In genomic region chr5:27651879-27652814, GRCm38 (mm10) we compare ENCODE assay signal across 8 mouse cellular contexts.
DNase-seq lines count a peak whose midpoint lies in the region; ATAC-seq and TF ChIP-seq lines count a peak whose summit lies in the region.

No protein-coding gene starts in this region.

- WGBS in embryonic facial prominence, embryonic 14.5 days = 60% methylated on average over 8 of the region's 8 CpGs
- WGBS in limb, embryonic 13.5 days = 55% methylated on average over 8 of the region's 8 CpGs
- 54% methylated on average over 8 of the region's 8 CpGs for WGBS in neural tube, embryonic 11.5 days

- ATAC-seq in embryonic facial prominence, embryonic 14.5 days (ENCODE audit: low read depth) = no peak
- 0 out of 2 replicates have a peak, but pooled peaks have one; percentile 11 for ATAC-seq in limb, embryonic 13.5 days (ENCODE audit: low FRiP score, low read depth)
- ATAC-seq in neural tube, embryonic 11.5 days (ENCODE audit: insufficient read depth, low FRiP score, low TSS enrichment) = no peak

- no peaks in the 10 kb centered on the region for H3K36me3 ChIP-seq in embryonic facial prominence, embryonic 14.5 days (ENCODE audit: control insufficient read depth, insufficient read depth, low read length)
- no peaks in the 10 kb centered on the region for H3K36me3 ChIP-seq in limb, embryonic 13.5 days
- H3K36me3 ChIP-seq in neural tube, embryonic 11.5 days (ENCODE audit: control insufficient read depth, insufficient read depth, low read length) = no peaks in the 10 kb centered on the region

- H3K4me2 ChIP-seq in embryonic facial prominence, embryonic 14.5 days (ENCODE audit: low read depth, low read length) = no peak overlapping the region
- no peak overlapping the region for H3K4me2 ChIP-seq in limb, embryonic 13.5 days (replicated peaks)
- H3K4me2 ChIP-seq in neural tube, embryonic 11.5 days (ENCODE audit: low read depth) = no peak overlapping the region

- no peaks in the 10 kb centered on the region for H3K27me3 ChIP-seq in embryonic facial prominence, embryonic 14.5 days (replicated peaks; ENCODE audit: control insufficient read depth, insufficient read depth, low read length)
- no peaks in the 10 kb centered on the region for H3K27me3 ChIP-seq in limb, embryonic 13.5 days
- H3K27me3 ChIP-seq in neural tube, embryonic 11.5 days (ENCODE audit: control insufficient read depth, insufficient read depth, low read length) = no peaks in the 10 kb centered on the region

- H3K9me3 ChIP-seq in embryonic facial prominence, embryonic 14.5 days (ENCODE audit: control insufficient read depth, low read length) = no peaks in the 10 kb centered on the region
- H3K9me3 ChIP-seq in limb, embryonic 13.5 days = no peaks in the 10 kb centered on the region; the same call in 1 of the 2 replicates
- H3K9me3 ChIP-seq in neural tube, embryonic 11.5 days (ENCODE audit: control insufficient read depth, low read length) = no peaks in the 10 kb centered on the region

- no peak overlapping the region for H3K4me3 ChIP-seq in gastrocnemius, adult 2 months
- no peak overlapping the region for H3K4me3 ChIP-seq in embryonic facial prominence, embryonic 14.5 days (ENCODE audit: low read depth, low read length)
- H3K4me3 ChIP-seq in limb, embryonic 13.5 days = no peak overlapping the region
- no peak overlapping the region for H3K4me3 ChIP-seq in neural tube, embryonic 11.5 days (ENCODE audit: low read depth, low read length)

- no peak overlapping the region for H3K9ac ChIP-seq in embryonic facial prominence, embryonic 14.5 days (ENCODE audit: low read depth, low read length)
- H3K9ac ChIP-seq in limb, embryonic 13.5 days = no peak overlapping the region
- no peak overlapping the region for H3K9ac ChIP-seq in neural tube, embryonic 11.5 days (ENCODE audit: low read length)

- peak; percentile 63 for TF ChIP-seq CTCF in gastrocnemius, adult 2 months (IDR thresholded peaks at IDR 0.05)

- intact Hi-C loops in gastrocnemius, adult 2 months (cut with DNase I) = no loop called here

- H3K27ac ChIP-seq in gastrocnemius, adult 2 months = no peak overlapping the region
- no peak overlapping the region for H3K27ac ChIP-seq in embryonic facial prominence, embryonic 14.5 days (replicated peaks; ENCODE audit: low read depth, low read length)
- H3K27ac ChIP-seq in limb, embryonic 13.5 days = no peak overlapping the region
- H3K27ac ChIP-seq in neural tube, embryonic 11.5 days (ENCODE audit: low read depth, low read length) = no peak overlapping the region

- no peaks in the 10 kb centered on the region for H3K4me1 ChIP-seq in embryonic facial prominence, embryonic 14.5 days (ENCODE audit: control insufficient read depth, insufficient read depth, low read length)
- H3K4me1 ChIP-seq in limb, embryonic 13.5 days = no peaks in the 10 kb centered on the region
- H3K4me1 ChIP-seq in neural tube, embryonic 11.5 days (ENCODE audit: control insufficient read depth, insufficient read depth, low read length) = no peaks in the 10 kb centered on the region

- peak; percentile 28 for DNase-seq in gastrocnemius, adult 2 months
- DNase-seq in gastrocnemius, postnatal 4 days (ENCODE audit: low spot score in 2 of 2) = no peak
- peak; percentile 7 for DNase-seq in A20 (ENCODE audit: low read depth, low spot score)
- DNase-seq in adrenal gland, postnatal 14 days = peak; percentile 65
- peak; percentile 4 for DNase-seq in embryonic facial prominence, embryonic 14.5 days (ENCODE audit: low spot score)
- peak; percentile 63 for DNase-seq in neural tube, embryonic 11.5 days (ENCODE audit: low spot score)
- no peak for DNase-seq in gastrocnemius, adult 8-10 months (ENCODE audit: low spot score in 2 of 2)

Comparison
In these comparisons a context has a peak if more than half of its experiments do, and no peak if none do; other contexts are left out.
1. DNase-seq: peak in gastrocnemius, adult 2 months (single experiment), A20 (single experiment), adrenal gland, postnatal 14 days (single experiment), embryonic facial prominence, embryonic 14.5 days (single experiment) and neural tube, embryonic 11.5 days (single experiment); none in gastrocnemius, postnatal 4 days (0 of 2) and gastrocnemius, adult 8-10 months (0 of 2).